Mouse (Mus musculus): ENCODE results near the gene Arfgef3. TPM values are rescaled to one million over a fixed set of nuclear protein-coding genes. Genes with fewer than 3 reads are reported as not detected.
"Not testable (repeated sequence)": the region's sequence is repeated elsewhere in the genome, so short reads cannot be mapped to it uniquely, and the experiment has no call there.

The Arfgef3 gene
- polyA plus RNA-seq, 1 experiment, result not detected

- TF ChIP-seq POLR2A (IDR thresholded peaks at IDR 0.05; ENCODE audit: insufficient read depth, low read depth, low read length), result no peak
- 94% methylated on average over 9 of the region's 9 CpGs for WGBS
- Histone ChIP-seq H3K27ac (ENCODE audit: insufficient read depth, low read depth, low read length) (no peak overlapping the region), H3K4me3 (ENCODE audit: insufficient read depth, low read depth, low read length) (no peak overlapping the region), H3K4me1 (ENCODE audit: control insufficient read depth, insufficient read depth, low read length) (no peaks in the 10 kb centered on the region)
Measured at GRCm38 (mm10) chr10:18635450-18635849, 108.3 kb downstream of the Arfgef3 start.

DNA sequence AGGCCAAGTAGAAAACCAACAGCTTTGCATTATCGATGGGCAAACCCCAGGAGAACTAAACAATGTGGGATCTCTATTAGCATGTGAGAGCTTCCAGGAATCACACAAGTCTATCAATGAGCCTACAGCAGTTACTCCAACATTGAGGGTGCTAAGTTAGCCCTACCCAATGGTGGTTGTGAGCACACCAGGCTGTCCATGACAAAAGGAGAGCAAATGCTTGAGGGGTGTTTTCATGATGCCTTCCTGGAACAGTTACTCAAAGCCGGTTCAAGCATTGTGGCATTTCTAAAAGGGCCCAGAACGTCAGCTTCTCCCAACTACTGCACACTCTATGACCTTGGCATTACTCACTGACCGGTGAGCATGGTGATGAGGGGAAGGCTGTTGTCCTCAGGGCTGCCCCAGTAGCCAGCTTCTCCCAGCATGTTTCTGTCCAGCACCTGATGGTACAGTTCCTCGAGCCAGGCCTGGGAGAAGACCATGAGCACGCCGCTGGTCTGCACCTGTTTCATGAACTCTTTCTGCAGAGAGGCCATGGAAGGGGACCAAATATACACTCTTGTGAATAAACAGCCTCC is 109.3 kb downstream of the Arfgef3 start:
- H3K4me3 ChIP-seq (ENCODE audit: insufficient read depth, low read depth, low read length), result no peak overlapping the region
- WGBS, result 76% methylated on average over 7 of the region's 7 CpGs
- no peak for TF ChIP-seq CTCF (IDR thresholded peaks at IDR 0.05; ENCODE audit: insufficient read depth, low read depth, low read length)
- no peak for TF ChIP-seq POLR2A (IDR thresholded peaks at IDR 0.05; ENCODE audit: insufficient read depth, low read depth, low read length)
- no peaks in the 10 kb centered on the region for H3K4me1 ChIP-seq (ENCODE audit: control insufficient read depth, insufficient read depth, low read length)
- no peak overlapping the region for H3K27ac ChIP-seq (ENCODE audit: insufficient read depth, low read depth, low read length)

- TF ChIP-seq POLR2A (IDR thresholded peaks at IDR 0.05; ENCODE audit: insufficient read depth, low read depth, low read length) (no peak), CTCF (IDR thresholded peaks at IDR 0.05; ENCODE audit: insufficient read depth, low read depth, low read length) (no peak)
- peaks cover 3% of the 10 kb centered on the region for H3K4me1 ChIP-seq (ENCODE audit: control insufficient read depth, insufficient read depth, low read length)
- 94% methylated on average over 8 of the region's 8 CpGs for WGBS
Measured at GRCm38 (mm10) chr10:18630498-18630897, 113.3 kb downstream of the Arfgef3 start.

DNA sequence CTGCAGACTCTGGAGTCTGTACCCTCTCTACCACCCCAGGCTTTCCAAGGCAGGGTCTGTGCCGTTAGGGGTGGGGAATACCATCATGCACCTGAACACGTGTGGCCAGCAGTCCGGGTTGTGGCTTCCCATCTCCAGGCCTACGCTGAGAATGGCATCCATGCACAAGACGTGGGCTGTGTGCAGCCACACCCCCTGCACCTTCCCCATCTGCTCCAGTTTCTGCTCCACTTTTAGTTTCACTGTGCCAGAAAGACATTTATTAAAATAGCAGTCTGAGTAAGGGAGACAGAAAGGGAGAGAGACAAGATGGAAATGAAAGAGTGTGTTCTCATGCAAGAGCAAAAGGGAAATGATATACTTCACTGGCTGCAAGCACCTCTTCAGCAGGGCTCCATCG is 116.2 kb downstream of the Arfgef3 start:
- peaks cover 3% of the 10 kb centered on the region for H3K4me1 ChIP-seq (ENCODE audit: control insufficient read depth, insufficient read depth, low read length)
- H3K4me3 ChIP-seq (ENCODE audit: insufficient read depth, low read depth, low read length), result no peak overlapping the region
- no peak overlapping the region; the same call in 1 of the 2 replicates for H3K27ac ChIP-seq (ENCODE audit: insufficient read depth, low read depth, low read length)
- TF ChIP-seq POLR2A (IDR thresholded peaks at IDR 0.05; ENCODE audit: insufficient read depth, low read depth, low read length), result no peak
- no peak for TF ChIP-seq CTCF (IDR thresholded peaks at IDR 0.05; ENCODE audit: insufficient read depth, low read depth, low read length)
- WGBS, result 65% methylated on average over 6 of the region's 6 CpGs

More at GRCm38 (mm10) chr10:18630498-18630897, 113.3 kb downstream of the Arfgef3 start:
- Histone ChIP-seq H3K27ac (ENCODE audit: insufficient read depth, low read depth, low read length) (no peak overlapping the region), H3K4me3 (ENCODE audit: insufficient read depth, low read depth, low read length) (no peak overlapping the region)

GRCm38 (mm10) chr10:18612796-18613195 is 131.0 kb downstream of the Arfgef3 start:
- 80% methylated on average over 2 of the region's 2 CpGs for WGBS
- Histone ChIP-seq H3K27ac (ENCODE audit: insufficient read depth, low read depth, low read length) (no peak overlapping the region), H3K4me1 (ENCODE audit: control insufficient read depth, insufficient read depth, low read length) (no peaks in the 10 kb centered on the region), H3K4me3 (ENCODE audit: insufficient read depth, low read depth, low read length) (no peak overlapping the region)
- TF ChIP-seq POLR2A (IDR thresholded peaks at IDR 0.05; ENCODE audit: insufficient read depth, low read depth, low read length), result no peak
- TF ChIP-seq CTCF (IDR thresholded peaks at IDR 0.05; ENCODE audit: insufficient read depth, low read depth, low read length), result no peak

DNA sequence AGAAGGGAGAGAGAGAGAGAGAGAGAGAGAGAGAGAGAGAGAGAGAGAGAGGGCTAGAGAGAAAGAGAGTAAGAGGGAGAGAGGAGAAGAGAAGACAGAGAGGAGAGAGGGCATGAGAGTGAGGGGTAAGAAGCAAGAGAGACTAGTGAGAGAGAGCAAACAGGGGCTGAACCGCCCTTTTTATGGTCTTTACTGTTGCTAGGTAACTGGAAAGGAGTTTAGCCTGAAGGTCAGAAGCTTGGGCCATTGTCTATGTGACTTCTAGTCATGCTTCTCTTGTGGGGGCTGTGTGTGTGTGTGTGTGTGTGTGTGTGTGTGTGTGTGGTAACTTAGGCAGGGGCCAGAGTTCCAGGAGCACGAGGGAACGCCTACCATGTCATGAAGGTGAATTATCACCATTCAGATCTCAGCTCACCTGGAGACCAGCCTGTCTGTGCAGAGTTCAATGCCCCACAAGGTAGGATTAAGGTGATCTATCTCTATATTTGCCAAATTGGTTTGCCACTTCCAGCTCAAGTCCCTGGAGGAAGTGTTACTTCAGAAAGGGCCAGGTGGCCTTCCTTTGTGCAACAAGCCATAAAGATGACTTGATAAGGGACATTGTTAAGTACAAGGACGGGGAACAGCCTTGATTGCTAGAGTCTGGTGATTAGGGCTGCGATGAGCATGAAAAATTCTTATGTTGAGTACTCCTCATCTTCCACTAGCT is 138.8 kb downstream of the Arfgef3 start:
- not testable (repeated sequence) for H3K4me1 ChIP-seq (ENCODE audit: control insufficient read depth, insufficient read depth, low read length); H3K27ac ChIP-seq (ENCODE audit: insufficient read depth, low read depth, low read length); H3K4me3 ChIP-seq (ENCODE audit: insufficient read depth, low read depth, low read length)
- WGBS, result 83% methylated on average over 5 of the region's 5 CpGs

DNA sequence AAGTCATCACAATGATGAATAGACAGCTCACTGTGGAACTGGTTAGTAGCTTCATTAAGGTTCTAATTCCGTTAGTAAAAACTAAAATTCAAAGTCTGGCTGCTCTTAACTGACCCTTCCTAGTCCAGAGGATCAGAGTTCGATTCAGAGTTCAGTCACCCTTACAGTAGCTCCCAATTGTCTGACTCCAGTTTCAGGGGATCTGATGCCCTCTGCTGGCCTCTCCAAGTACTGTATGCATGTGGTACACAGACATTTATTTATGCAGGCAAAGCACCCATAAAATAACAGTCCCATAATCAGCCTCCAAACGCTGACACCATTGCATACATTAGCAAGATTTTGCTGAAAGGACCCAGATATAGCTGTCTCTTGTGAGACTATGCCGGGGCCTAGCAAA is 141.7 kb downstream of the Arfgef3 start:
- 28% methylated on average over 4 of the region's 4 CpGs for WGBS
- no peak overlapping the region for H3K4me3 ChIP-seq (ENCODE audit: insufficient read depth, low read depth, low read length)
- H3K4me1 ChIP-seq (ENCODE audit: control insufficient read depth, insufficient read depth, low read length), result no peaks in the 10 kb centered on the region
- no peak overlapping the region for H3K27ac ChIP-seq (ENCODE audit: insufficient read depth, low read depth, low read length)
- TF ChIP-seq CTCF (IDR thresholded peaks at IDR 0.05; ENCODE audit: insufficient read depth, low read depth, low read length) (no peak), POLR2A (IDR thresholded peaks at IDR 0.05; ENCODE audit: insufficient read depth, low read depth, low read length) (no peak)

DNA sequence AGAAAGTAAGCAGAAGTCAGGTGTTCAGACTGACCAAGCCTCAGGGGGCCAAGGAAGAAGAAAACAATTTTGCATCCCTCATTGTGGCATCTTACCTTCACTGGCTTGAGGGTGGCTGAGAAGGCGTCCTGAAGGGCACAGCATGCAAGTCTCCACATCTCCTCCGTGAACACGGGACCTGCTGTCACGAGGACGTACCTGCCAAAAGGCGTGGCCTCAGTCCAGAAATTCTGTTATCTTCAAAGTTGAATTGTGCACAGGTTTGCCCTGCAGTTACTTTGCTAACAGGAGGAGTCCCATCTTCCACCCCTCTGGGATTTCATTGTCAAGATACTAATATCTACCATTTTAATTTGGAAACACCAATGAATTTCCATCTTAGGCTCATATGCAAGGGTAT is 146.1 kb downstream of the Arfgef3 start:
- no peak for TF ChIP-seq POLR2A (IDR thresholded peaks at IDR 0.05; ENCODE audit: insufficient read depth, low read depth, low read length)
- no peak for TF ChIP-seq CTCF (IDR thresholded peaks at IDR 0.05; ENCODE audit: insufficient read depth, low read depth, low read length)
- WGBS, result 94% methylated on average over 6 of the region's 6 CpGs
- Histone ChIP-seq H3K27ac (ENCODE audit: insufficient read depth, low read depth, low read length) (no peak overlapping the region), H3K4me3 (ENCODE audit: insufficient read depth, low read depth, low read length) (no peak overlapping the region), H3K4me1 (ENCODE audit: control insufficient read depth, insufficient read depth, low read length) (no peaks in the 10 kb centered on the region)

GRCm38 (mm10) chr10:18589455-18589854 is 154.3 kb downstream of the Arfgef3 start:
- no peak for TF ChIP-seq CTCF (IDR thresholded peaks at IDR 0.05; ENCODE audit: insufficient read depth, low read depth, low read length)
- TF ChIP-seq POLR2A (IDR thresholded peaks at IDR 0.05; ENCODE audit: insufficient read depth, low read depth, low read length), result no peak
- H3K4me3 ChIP-seq (ENCODE audit: insufficient read depth, low read depth, low read length), result no peak overlapping the region
- 92% methylated on average over 5 of the region's 5 CpGs for WGBS
- H3K27ac ChIP-seq (ENCODE audit: insufficient read depth, low read depth, low read length), result no peak overlapping the region
- no peaks in the 10 kb centered on the region for H3K4me1 ChIP-seq (ENCODE audit: control insufficient read depth, insufficient read depth, low read length)

Data from olfactory bulb, adult 2 months (tissue).